Mouse (Mus musculus): Measurements from ENCODE around the gene Rragc. TPM values are rescaled to one million over a fixed set of nuclear protein-coding genes. Genes with fewer than 3 reads are reported as not detected.
"Not testable (repeated sequence)": the region's sequence is repeated elsewhere in the genome, so short reads cannot be mapped to it uniquely, and the experiment has no call there.

Gene Rragc
- polyA plus RNA-seq, 1 experiment from 2014 or later = 323 TPM

- Histone ChIP-seq H3K4me3 (ENCODE audit: inconsistent target) (no peak overlapping the region), H3K36me3 (ENCODE audit: inconsistent target) (peaks cover 71% of the 10 kb centered on the region), H3K27ac (no peak overlapping the region), H3K79me2 (ENCODE audit: inconsistent target) (peaks cover 53% of the 10 kb centered on the region)
- 98% methylated on average over 4 of the region's 4 CpGs for WGBS (ENCODE audit: missing documents)
These were observed 17.1 kb downstream of the Rragc start for GRCm38 (mm10) chr4:123934306-123934705.

- H3K79me2 ChIP-seq (ENCODE audit: inconsistent target) = peaks cover 36% of the 10 kb centered on the region
- peaks cover 55% of the 10 kb centered on the region for H3K36me3 ChIP-seq (ENCODE audit: inconsistent target)
- no peak overlapping the region for H3K27ac ChIP-seq
- H3K4me3 ChIP-seq (ENCODE audit: inconsistent target) = no peak overlapping the region
- WGBS (ENCODE audit: missing documents) = 97% methylated on average over 7 of the region's 7 CpGs
These were observed 18.8 kb downstream of the Rragc start for GRCm38 (mm10) chr4:123936059-123936458.

- no peak overlapping the region for H3K4me3 ChIP-seq (ENCODE audit: inconsistent target)
- H3K27ac ChIP-seq = no peak overlapping the region
- 5% methylated on average over 4 of the region's 4 CpGs for WGBS (ENCODE audit: missing documents)
- H3K79me2 ChIP-seq (ENCODE audit: inconsistent target) = no peaks in the 10 kb centered on the region
- peaks cover 23% of the 10 kb centered on the region for H3K36me3 ChIP-seq (ENCODE audit: inconsistent target)
These were observed 22.6 kb downstream of the Rragc start for GRCm38 (mm10) chr4:123939838-123940237.

GRCm38 (mm10) chr4:123940878-123941277, 23.6 kb downstream of the Rragc start:
- WGBS (ENCODE audit: missing documents) = 10% methylated on average over 7 of the region's 7 CpGs
- H3K79me2 ChIP-seq (ENCODE audit: inconsistent target); H3K4me3 ChIP-seq (ENCODE audit: inconsistent target); H3K27ac ChIP-seq: not testable (repeated sequence)
- H3K36me3 ChIP-seq (ENCODE audit: inconsistent target) = peaks cover 12% of the 10 kb centered on the region

- no peaks in the 10 kb centered on the region for H3K36me3 ChIP-seq (ENCODE audit: inconsistent target)
- no peaks in the 10 kb centered on the region for H3K79me2 ChIP-seq (ENCODE audit: inconsistent target)
- H3K27ac ChIP-seq = no peak overlapping the region
- H3K4me3 ChIP-seq (ENCODE audit: inconsistent target) = no peak overlapping the region
- WGBS (ENCODE audit: missing documents) = 92% methylated on average over 4 of the region's 4 CpGs
These were observed 29.5 kb downstream of the Rragc start for GRCm38 (mm10) chr4:123946701-123947100.

GRCm38 (mm10) chr4:123947149-123947548, 29.9 kb downstream of the Rragc start:
- no peak overlapping the region for H3K27ac ChIP-seq
- H3K79me2 ChIP-seq (ENCODE audit: inconsistent target) = no peaks in the 10 kb centered on the region
- H3K36me3 ChIP-seq (ENCODE audit: inconsistent target) = no peaks in the 10 kb centered on the region
- 84% methylated on average over 5 of the region's 5 CpGs for WGBS (ENCODE audit: missing documents)
- no peak overlapping the region for H3K4me3 ChIP-seq (ENCODE audit: inconsistent target)

- H3K79me2 ChIP-seq (ENCODE audit: inconsistent target) = no peaks in the 10 kb centered on the region
- H3K36me3 ChIP-seq (ENCODE audit: inconsistent target) = no peaks in the 10 kb centered on the region
- no peak overlapping the region for H3K4me3 ChIP-seq (ENCODE audit: inconsistent target)
- 94% methylated on average over 6 of the region's 6 CpGs for WGBS (ENCODE audit: missing documents)
- H3K27ac ChIP-seq = no peak overlapping the region
These were observed 31.7 kb downstream of the Rragc start for GRCm38 (mm10) chr4:123948901-123949300.

- no peak overlapping the region for H3K4me3 ChIP-seq (ENCODE audit: inconsistent target)
- H3K36me3 ChIP-seq (ENCODE audit: inconsistent target) = no peaks in the 10 kb centered on the region
- H3K79me2 ChIP-seq (ENCODE audit: inconsistent target) = no peaks in the 10 kb centered on the region
- 94% methylated on average over 8 of the region's 10 CpGs for WGBS (ENCODE audit: missing documents)
- H3K27ac ChIP-seq = no peak overlapping the region
These were observed 32.4 kb downstream of the Rragc start for GRCm38 (mm10) chr4:123949649-123950048.

GRCm38 (mm10) chr4:123952059-123952458, 34.8 kb downstream of the Rragc start:
- WGBS (ENCODE audit: missing documents) = 5% methylated on average over 6 of the region's 8 CpGs
- no peak overlapping the region; the same call in 1 of the 2 replicates for H3K4me3 ChIP-seq (ENCODE audit: inconsistent target)
- H3K27ac ChIP-seq = no peak overlapping the region
- H3K79me2 ChIP-seq (ENCODE audit: inconsistent target) = no peaks in the 10 kb centered on the region
- no peaks in the 10 kb centered on the region for H3K36me3 ChIP-seq (ENCODE audit: inconsistent target)

GRCm38 (mm10) chr4:123956703-123957491, 39.7 kb downstream of the Rragc start:
- Histone ChIP-seq H3K27ac (no peak overlapping the region), H3K36me3 (ENCODE audit: inconsistent target) (no peaks in the 10 kb centered on the region), H3K4me3 (ENCODE audit: inconsistent target) (no peak overlapping the region), H3K79me2 (ENCODE audit: inconsistent target) (no peaks in the 10 kb centered on the region)
- WGBS (ENCODE audit: missing documents) = 15% methylated on average over 31 of the region's 31 CpGs

- 78% methylated on average over 4 of the region's 4 CpGs for WGBS (ENCODE audit: missing documents)
- H3K27ac ChIP-seq = no peak overlapping the region
- H3K79me2 ChIP-seq (ENCODE audit: inconsistent target) = no peaks in the 10 kb centered on the region
- no peaks in the 10 kb centered on the region for H3K36me3 ChIP-seq (ENCODE audit: inconsistent target)
- no peak overlapping the region for H3K4me3 ChIP-seq (ENCODE audit: inconsistent target)
These were observed 40.2 kb downstream of the Rragc start for GRCm38 (mm10) chr4:123957492-123957808.

- Histone ChIP-seq H3K4me3 (ENCODE audit: inconsistent target) (no peak overlapping the region), H3K36me3 (ENCODE audit: inconsistent target) (no peaks in the 10 kb centered on the region)
- 82% methylated on average over 4 of the region's 4 CpGs for WGBS (ENCODE audit: missing documents)
These were observed 40.6 kb downstream of the Rragc start for GRCm38 (mm10) chr4:123957891-123958290.

GRCm38 (mm10) chr4:123960955-123961354, 43.7 kb downstream of the Rragc start:
- Histone ChIP-seq H3K4me3 (ENCODE audit: inconsistent target) (no peak overlapping the region), H3K36me3 (ENCODE audit: inconsistent target) (no peaks in the 10 kb centered on the region), H3K79me2 (ENCODE audit: inconsistent target) (no peaks in the 10 kb centered on the region), H3K27ac (no peak overlapping the region)
- WGBS (ENCODE audit: missing documents) = 66% methylated on average over 4 of the region's 4 CpGs

More at GRCm38 (mm10) chr4:123957891-123958290, 40.6 kb downstream of the Rragc start:
- Histone ChIP-seq H3K27ac (no peak overlapping the region), H3K79me2 (ENCODE audit: inconsistent target) (no peaks in the 10 kb centered on the region)

- Histone ChIP-seq H3K36me3 (ENCODE audit: inconsistent target) (no peaks in the 10 kb centered on the region), H3K27ac (no peak overlapping the region), H3K4me3 (ENCODE audit: inconsistent target) (no peak overlapping the region), H3K79me2 (ENCODE audit: inconsistent target) (no peaks in the 10 kb centered on the region)
- 59% methylated on average over 8 of the region's 9 CpGs for WGBS (ENCODE audit: missing documents)
These were observed 45.5 kb downstream of the Rragc start for GRCm38 (mm10) chr4:123962721-123963120.

GRCm38 (mm10) chr4:123968663-123969321, 51.5 kb downstream of the Rragc start:
- WGBS (ENCODE audit: missing documents) = 78% methylated on average over 8 of the region's 8 CpGs
- Histone ChIP-seq H3K4me3 (ENCODE audit: inconsistent target) (no peak overlapping the region), H3K36me3 (ENCODE audit: inconsistent target) (no peaks in the 10 kb centered on the region), H3K27ac (no peak overlapping the region), H3K79me2 (ENCODE audit: inconsistent target) (no peaks in the 10 kb centered on the region)
